Mouse (Mus musculus) ES-Bruce4 (cell line): ENCODE measurements at regions not wholly inside any gene's neighbourhood (a gene's known extent, or its start where the extent isn't known, plus 50 kb on each side); places are given as distances from the start of the nearest gene placed in this dataset.
"Not testable (repeated sequence)": the region's sequence is repeated elsewhere in the genome, so short reads cannot be mapped to it uniquely, and the experiment has no call there.

ENCODE experiments used
- H3K27ac ChIP-seq: 2 replicates; pipeline ENCODE4 v1.5.1; 2012; ENCODE audit warnings: low read length, inconsistent platforms; ENCODE audit not compliant: insufficient read depth
- H3K27me3 ChIP-seq: 2 replicates; pipeline ENCODE4 v1.6.1; 2012; ENCODE audit warnings: mild to moderate bottlenecking, low read length, inconsistent platforms; ENCODE audit not compliant: control insufficient read depth, poor library complexity, insufficient read depth, severe bottlenecking
- H3K36me3 ChIP-seq: 2 replicates; pipeline ENCODE4 v1.6.1; 2012; ENCODE audit warnings: inconsistent platforms, mild to moderate bottlenecking, low read length, moderate library complexity; ENCODE audit not compliant: control insufficient read depth, poor library complexity, insufficient read depth, severe bottlenecking
- H3K4me1 ChIP-seq: one replicate; pipeline ENCODE4 v1.8.1; 2011; ENCODE audit warnings: low read length; ENCODE audit not compliant: control insufficient read depth, insufficient read depth
- H3K4me3 ChIP-seq: 2 replicates; pipeline ENCODE4 v1.5.1; 2011; ENCODE audit warnings: low read depth, mild to moderate bottlenecking, low read length
- H3K9ac ChIP-seq: 2 replicates; pipeline ENCODE4 v1.6.1; 2012; ENCODE audit warnings: low read depth, mild to moderate bottlenecking, inconsistent platforms; ENCODE audit not compliant: poor library complexity, severe bottlenecking
- H3K9me3 ChIP-seq: replicated peaks from 2 replicates; pipeline ENCODE4 v1.6.1; 2012; ENCODE audit warnings: mild to moderate bottlenecking, low read length, inconsistent platforms; ENCODE audit not compliant: control insufficient read depth, poor library complexity, insufficient read depth, severe bottlenecking
- CTCF ChIP-seq: IDR thresholded peaks from one replicate; pipeline ENCODE4 v1.8.1; 2011; ENCODE audit warnings: low read depth, low read length
- EP300 ChIP-seq: IDR thresholded peaks from 2 replicates; pipeline ENCODE4 v1.6.1; 2011; ENCODE audit warnings: low read depth, low read length; ENCODE audit not compliant: insufficient read depth
- POLR2A ChIP-seq: IDR thresholded peaks from one replicate; pipeline ENCODE4 v1.8.1; 2011; ENCODE audit warnings: low read length; ENCODE audit not compliant: insufficient read depth

- Histone ChIP-seq H3K27me3 (no peaks in the 10 kb centered on the region), H3K9me3 (0 out of 2 replicates have a peak, but pooled peaks cover 2% of the 10 kb centered on the region)
- no peak for TF ChIP-seq POLR2A
- no peak for TF ChIP-seq CTCF
- TF ChIP-seq EP300: no peak
Measured at GRCm38 (mm10) chr1:177501288-177501687, 59.1 kb downstream of the Zbtb18 start.

GRCm38 (mm10) chr1:177503946-177504345 lies 61.8 kb downstream of the Zbtb18 start:
- H3K27ac ChIP-seq: no peak overlapping the region
- H3K9ac ChIP-seq: no peak overlapping the region
- no peaks in the 10 kb centered on the region for H3K27me3 ChIP-seq
- H3K36me3 ChIP-seq: no peaks in the 10 kb centered on the region
- H3K4me1 ChIP-seq: no peaks in the 10 kb centered on the region
- no peak overlapping the region for H3K4me3 ChIP-seq
- TF ChIP-seq POLR2A: no peak
- TF ChIP-seq EP300: no peak
- 0 out of 2 replicates have a peak, but pooled peaks cover 2% of the 10 kb centered on the region for H3K9me3 ChIP-seq

More at GRCm38 (mm10) chr1:177501288-177501687, 59.1 kb downstream of the Zbtb18 start:
- H3K27ac ChIP-seq: no peak overlapping the region
- H3K4me1 ChIP-seq: no peaks in the 10 kb centered on the region
- no peaks in the 10 kb centered on the region for H3K36me3 ChIP-seq
- no peak overlapping the region for H3K9ac ChIP-seq
- no peak overlapping the region for H3K4me3 ChIP-seq

DNA sequence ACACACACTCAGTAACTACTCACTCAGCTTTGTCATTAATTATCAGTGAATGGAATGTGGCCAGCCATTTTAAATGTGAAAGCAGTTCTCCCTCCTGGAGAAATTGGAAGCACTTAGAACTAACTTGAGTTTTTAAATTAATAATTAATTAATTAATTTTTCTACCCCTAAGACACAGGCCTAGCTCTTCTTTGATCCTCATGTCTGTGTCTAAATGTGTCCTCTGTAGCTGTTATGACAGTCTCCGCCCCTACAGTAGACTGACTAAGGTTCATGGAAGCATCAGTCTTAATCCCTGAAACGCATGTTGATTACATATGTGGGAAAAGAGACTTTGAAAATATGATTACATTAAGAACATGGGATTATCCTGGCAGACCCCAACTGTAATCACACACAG lies 62.6 kb downstream of the Zbtb18 start:
- TF ChIP-seq POLR2A: no peak
- no peak for TF ChIP-seq EP300
- TF ChIP-seq CTCF: no peak

GRCm38 (mm10) chr1:177507398-177507797 lies 65.2 kb downstream of the Zbtb18 start:
- not testable (repeated sequence) for H3K4me3 ChIP-seq, H3K4me1 ChIP-seq, H3K36me3 ChIP-seq, H3K27me3 ChIP-seq, H3K9ac ChIP-seq, H3K27ac ChIP-seq, H3K9me3 ChIP-seq

More for the DNA sequence above, 62.6 kb downstream of the Zbtb18 start:
- Histone ChIP-seq H3K9me3 (0 out of 2 replicates have a peak, but pooled peaks cover 2% of the 10 kb centered on the region), H3K4me1 (no peaks in the 10 kb centered on the region), H3K9ac (no peak overlapping the region), H3K27me3 (no peaks in the 10 kb centered on the region), H3K27ac (no peak overlapping the region), H3K36me3 (no peaks in the 10 kb centered on the region), H3K4me3 (no peak overlapping the region)

GRCm38 (mm10) chr1:177509786-177510185 lies 67.6 kb downstream of the Zbtb18 start:
- no peaks in the 10 kb centered on the region for H3K36me3 ChIP-seq
- no peak overlapping the region for H3K27ac ChIP-seq

DNA sequence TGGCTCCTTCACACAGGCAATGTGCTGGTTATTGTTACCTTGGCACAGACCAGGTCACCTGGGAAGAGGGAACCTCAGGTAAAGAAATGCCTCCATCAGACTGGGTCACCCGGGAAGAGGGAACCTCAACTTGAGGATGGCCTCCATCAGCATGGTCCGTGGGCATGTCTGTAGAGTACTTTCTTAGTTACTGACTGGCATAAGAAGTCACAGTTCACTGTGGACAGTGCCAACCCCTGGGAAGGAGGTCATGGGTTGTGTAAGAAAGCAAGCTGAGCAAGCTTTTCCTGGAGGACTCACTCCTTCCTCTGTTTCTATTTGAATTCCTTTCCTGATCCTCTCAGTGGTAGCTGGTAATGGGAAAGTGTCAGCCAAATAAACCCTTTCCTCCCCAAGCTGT lies 70.0 kb downstream of the Zbtb18 start:
- Histone ChIP-seq H3K9ac (no peak overlapping the region), H3K36me3 (no peaks in the 10 kb centered on the region), H3K4me1 (no peaks in the 10 kb centered on the region), H3K4me3 (no peak overlapping the region), H3K27ac (no peak overlapping the region), H3K27me3 (no peaks in the 10 kb centered on the region), H3K9me3 (no peaks in the 10 kb centered on the region)
- TF ChIP-seq CTCF (no peak), POLR2A (no peak), EP300 (no peak)

More at GRCm38 (mm10) chr1:177509786-177510185, 67.6 kb downstream of the Zbtb18 start:
- no peak overlapping the region for H3K4me3 ChIP-seq
- no peaks in the 10 kb centered on the region for H3K4me1 ChIP-seq
- H3K9me3 ChIP-seq: no peaks in the 10 kb centered on the region
- H3K9ac ChIP-seq: no peak overlapping the region
- no peaks in the 10 kb centered on the region for H3K27me3 ChIP-seq
- TF ChIP-seq EP300 (no peak), CTCF (no peak), POLR2A (no peak)
